Mouse (Mus musculus) forebrain, embryonic 13.5 days (tissue): ENCODE measurements at regions not wholly inside any gene's neighbourhood (a gene's known extent, or its start where the extent isn't known, plus 50 kb on each side); places are given as distances from the start of the nearest gene placed in this dataset.

Experiments used
- ATAC-seq: fragments of 200-750 bp; cut with Nextera tagmentation; 2 replicates; pipeline ENCODE4 v1.8.0; 2017
- H3K27ac ChIP-seq: fragments of 300-500 bp; sonication (generic); 2 replicates; pipeline ENCODE4 v1.5.1; 2015; ENCODE audit warnings: inconsistent platforms, mild to moderate bottlenecking, moderate library complexity
- H3K27me3 ChIP-seq: fragments of 300-500 bp; sonication (generic); 2 replicates; pipeline ENCODE4 v1.6.1; 2015; ENCODE audit warnings: mild to moderate bottlenecking, inconsistent platforms
- H3K36me3 ChIP-seq: fragments of 300-500 bp; sonication (generic); 2 replicates; pipeline ENCODE4 v1.6.1; 2015; ENCODE audit warnings: mild to moderate bottlenecking, inconsistent platforms; ENCODE audit not compliant: poor library complexity, severe bottlenecking
- H3K4me1 ChIP-seq: fragments of 300-500 bp; sonication (generic); 2 replicates; pipeline ENCODE4 v1.6.1; 2015; ENCODE audit warnings: inconsistent platforms
- H3K4me2 ChIP-seq: fragments of 300-500 bp; sonication (generic); 2 replicates; pipeline ENCODE4 v1.6.1; 2015; ENCODE audit warnings: inconsistent platforms, mild to moderate bottlenecking, moderate library complexity
- H3K4me3 ChIP-seq: fragments of 300-500 bp; sonication (generic); 2 replicates; pipeline ENCODE4 v1.5.1; 2015; ENCODE audit warnings: mild to moderate bottlenecking, inconsistent platforms
- H3K9ac ChIP-seq: fragments of 300-500 bp; sonication (generic); 2 replicates; pipeline ENCODE4 v1.6.1; 2015; ENCODE audit warnings: mild to moderate bottlenecking, inconsistent platforms
- H3K9me3 ChIP-seq: fragments of 300-500 bp; sonication (generic); replicated peaks from 2 replicates; pipeline ENCODE4 v1.6.1; 2016; ENCODE audit warnings: inconsistent platforms
- WGBS: fragments of 180-500 bp; shearing (Covaris S2); methylation state at CpG from one replicate; pipeline ENCODE4 v1.1.7; 2015; 5-methylcytosine and 5-hydroxymethylcytosine counted together

- no peak for ATAC-seq
- WGBS, result 65% methylated on average over 4 of the region's 4 CpGs
- Histone ChIP-seq H3K4me3 (no peak overlapping the region), H3K9me3 (no peaks in the 10 kb centered on the region), H3K4me2 (no peak overlapping the region), H3K27me3 (no peaks in the 10 kb centered on the region; the same call in 1 of the 2 replicates), H3K4me1 (no peaks in the 10 kb centered on the region), H3K27ac (no peak overlapping the region), H3K36me3 (no peaks in the 10 kb centered on the region), H3K9ac (no peak overlapping the region)
Observed at GRCm38 (mm10) chr4:135061030-135061743, 59.3 kb upstream of the Runx3 start.

GRCm38 (mm10) chr4:135066766-135067479, 53.5 kb upstream of the Runx3 start:
- H3K27ac ChIP-seq, result no peak overlapping the region
- no peak overlapping the region for H3K9ac ChIP-seq
- no peaks in the 10 kb centered on the region for H3K4me1 ChIP-seq
- no peaks in the 10 kb centered on the region for H3K9me3 ChIP-seq
- peak overlapping the region; percentile 18 for H3K4me2 ChIP-seq
- 10% methylated on average over 19 of the region's 19 CpGs for WGBS
- no peaks in the 10 kb centered on the region; the same call in 1 of the 2 replicates for H3K27me3 ChIP-seq
- H3K4me3 ChIP-seq, result no peak overlapping the region
- no peaks in the 10 kb centered on the region for H3K36me3 ChIP-seq
- 0 out of 2 replicates have a peak, but pooled peaks have one; percentile 45 for ATAC-seq

GRCm38 (mm10) chr4:135067805-135068204, 52.6 kb upstream of the Runx3 start:
- H3K9me3 ChIP-seq, result no peaks in the 10 kb centered on the region
- H3K9ac ChIP-seq, result no peak overlapping the region
- 85% methylated on average over 7 of the region's 7 CpGs for WGBS
- ATAC-seq, result no peak
- no peak overlapping the region for H3K4me2 ChIP-seq
- no peaks in the 10 kb centered on the region for H3K4me1 ChIP-seq
- no peaks in the 10 kb centered on the region; the same call in 1 of the 2 replicates for H3K27me3 ChIP-seq
- no peak overlapping the region for H3K27ac ChIP-seq
- H3K4me3 ChIP-seq, result no peak overlapping the region
- no peaks in the 10 kb centered on the region for H3K36me3 ChIP-seq

GRCm38 (mm10) chr4:135069818-135070217, 50.6 kb upstream of the Runx3 start:
- Histone ChIP-seq H3K4me2 (no peak overlapping the region), H3K9me3 (no peaks in the 10 kb centered on the region), H3K36me3 (no peaks in the 10 kb centered on the region), H3K4me3 (no peak overlapping the region), H3K4me1 (no peaks in the 10 kb centered on the region), H3K27me3 (no peaks in the 10 kb centered on the region; the same call in 1 of the 2 replicates), H3K27ac (no peak overlapping the region), H3K9ac (no peak overlapping the region)
- no peak for ATAC-seq
- 77% methylated on average over 18 of the region's 18 CpGs for WGBS
